Mouse (Mus musculus) forebrain, embryonic 16.5 days (tissue): ENCODE data around the gene Plcxd2. TPM values are rescaled to one million over a fixed set of nuclear protein-coding genes. Genes with fewer than 3 reads are reported as not detected.

ENCODE experiments used
- ATAC-seq: fragments of 200-750 bp; cut with Nextera tagmentation; 2 replicates; pipeline ENCODE4 v1.8.0; 2017; ENCODE audit warnings: mild to moderate bottlenecking, moderate library complexity
- H3K27ac ChIP-seq: fragments of 300-500 bp; sonication (generic); 2 replicates; pipeline ENCODE4 v1.5.1; 2014; ENCODE audit warnings: low read length, control low read depth
- H3K27me3 ChIP-seq: fragments of 300-500 bp; sonication (generic); replicated peaks from 2 replicates; pipeline ENCODE4 v1.6.1; 2014; ENCODE audit warnings: low read length; ENCODE audit not compliant: control insufficient read depth, insufficient read depth
- H3K36me3 ChIP-seq: fragments of 300-500 bp; sonication (generic); 2 replicates; pipeline ENCODE4 v1.6.1; 2014; ENCODE audit not compliant: control insufficient read depth, insufficient read depth
- H3K4me1 ChIP-seq: fragments of 300-500 bp; sonication (generic); replicated peaks from 2 replicates; pipeline ENCODE4 v1.6.1; 2014; ENCODE audit warnings: low read length; ENCODE audit not compliant: control insufficient read depth, insufficient read depth
- H3K4me2 ChIP-seq: fragments of 300-500 bp; sonication (generic); 2 replicates; pipeline ENCODE4 v1.6.1; 2014; ENCODE audit warnings: mild to moderate bottlenecking, low read length, control low read depth
- H3K4me3 ChIP-seq: fragments of 300-500 bp; sonication (generic); replicated peaks from 2 replicates; pipeline ENCODE4 v1.5.1; 2014; ENCODE audit warnings: mild to moderate bottlenecking, low read length, control low read depth
- H3K9ac ChIP-seq: fragments of 300-500 bp; sonication (generic); replicated peaks from 2 replicates; pipeline ENCODE4 v1.6.1; 2014; ENCODE audit warnings: low read depth, low read length, control low read depth
- H3K9me3 ChIP-seq: fragments of 300-500 bp; sonication (generic); 2 replicates; pipeline ENCODE4 v1.6.1; 2016; ENCODE audit warnings: low read length; ENCODE audit not compliant: control insufficient read depth
- WGBS: fragments of 180-500 bp; shearing (Covaris S2); extraction: QIAGEN DNeasy Blood & Tissue Kit; methylation state at CpG from one replicate; pipeline ENCODE4 v1.1.7; 2014; 5-methylcytosine and 5-hydroxymethylcytosine counted together
- polyA plus RNA-seq: library from polyadenylated mRNA; unstranded; fragments of >200 nt; fragmentation: Nextera tagmentation; extraction: Ambion mirVana; gene quantifications from 2 replicates; pipeline ENCODE4 v1.2.1, GENCODE M21; 2015

Plcxd2 gene
- polyA plus RNA-seq, 1 experiment from 2014 or later = 17.7 TPM

- Histone ChIP-seq H3K4me1 (peaks cover 12% of the 10 kb centered on the region), H3K4me3 (no peak overlapping the region), H3K4me2 (0 out of 2 replicates have a peak overlapping the region, but pooled peaks have one; percentile 8), H3K36me3 (no peaks in the 10 kb centered on the region), H3K27me3 (no peaks in the 10 kb centered on the region), H3K27ac (peak overlapping the region; percentile 53), H3K9me3 (no peaks in the 10 kb centered on the region), H3K9ac (no peak overlapping the region)
- WGBS = 24% methylated on average over 10 of the region's 10 CpGs
- ATAC-seq = peak; percentile 91
Observed at GRCm38 (mm10) chr16:45999374-46000191, 10.4 kb downstream of the Plcxd2 start.

- no peaks in the 10 kb centered on the region for H3K9me3 ChIP-seq
- no peak overlapping the region for H3K4me2 ChIP-seq
- H3K36me3 ChIP-seq = no peaks in the 10 kb centered on the region
- no peak overlapping the region for H3K9ac ChIP-seq
- no peak overlapping the region for H3K4me3 ChIP-seq
- 83% methylated on average over 7 of the region's 7 CpGs for WGBS
- ATAC-seq = no peak
- H3K4me1 ChIP-seq = peaks cover 12% of the 10 kb centered on the region
- no peak overlapping the region for H3K27ac ChIP-seq
- H3K27me3 ChIP-seq = no peaks in the 10 kb centered on the region
Observed at GRCm38 (mm10) chr16:45998231-45998630, 11.8 kb downstream of the Plcxd2 start.

DNA sequence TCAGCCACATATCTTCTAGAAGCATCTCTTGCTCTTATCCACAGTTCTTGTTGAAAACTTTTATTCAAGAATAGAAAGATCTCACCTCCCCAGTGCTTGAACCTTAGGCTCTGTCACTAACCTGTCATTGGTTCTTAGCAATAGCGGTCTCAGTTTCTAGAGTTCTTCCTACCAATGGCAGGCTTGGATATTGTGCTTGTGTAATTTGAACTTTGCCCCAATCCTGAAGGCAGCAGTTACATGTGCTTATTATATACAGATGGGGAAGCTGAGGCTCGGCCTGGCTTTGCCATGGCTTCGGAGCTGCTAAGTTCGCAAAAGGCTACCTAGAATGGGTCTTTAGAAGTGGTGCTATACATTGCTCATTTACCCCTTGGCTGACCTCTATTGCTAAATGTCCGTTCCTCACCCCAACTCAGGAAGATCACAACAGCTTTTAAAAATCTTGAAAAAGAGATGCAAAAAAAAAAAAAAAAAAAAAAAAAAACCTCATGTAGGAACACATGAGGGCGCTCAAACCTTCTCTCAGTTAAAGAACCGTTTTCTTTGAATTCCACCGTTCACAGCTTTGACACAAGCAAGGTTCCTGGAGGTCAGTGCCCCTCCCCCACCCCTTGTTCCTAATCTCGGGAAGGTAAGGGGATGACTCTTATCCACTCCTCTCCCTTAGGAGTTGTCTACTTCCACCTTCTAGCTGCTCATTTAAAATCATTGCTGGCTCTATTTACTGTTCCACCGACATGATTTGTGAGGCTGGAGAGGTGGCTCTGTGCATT is 18.9 kb downstream of the Plcxd2 start:
- H3K27me3 ChIP-seq = no peaks in the 10 kb centered on the region
- no peak overlapping the region for H3K9ac ChIP-seq
- H3K36me3 ChIP-seq = no peaks in the 10 kb centered on the region
- H3K4me2 ChIP-seq = no peak overlapping the region
- no peak for ATAC-seq
- no peak overlapping the region for H3K4me3 ChIP-seq
- H3K27ac ChIP-seq = no peak overlapping the region
- no peaks in the 10 kb centered on the region for H3K9me3 ChIP-seq
- WGBS = 51% methylated on average over 10 of the region's 10 CpGs
- no peaks in the 10 kb centered on the region for H3K4me1 ChIP-seq

DNA sequence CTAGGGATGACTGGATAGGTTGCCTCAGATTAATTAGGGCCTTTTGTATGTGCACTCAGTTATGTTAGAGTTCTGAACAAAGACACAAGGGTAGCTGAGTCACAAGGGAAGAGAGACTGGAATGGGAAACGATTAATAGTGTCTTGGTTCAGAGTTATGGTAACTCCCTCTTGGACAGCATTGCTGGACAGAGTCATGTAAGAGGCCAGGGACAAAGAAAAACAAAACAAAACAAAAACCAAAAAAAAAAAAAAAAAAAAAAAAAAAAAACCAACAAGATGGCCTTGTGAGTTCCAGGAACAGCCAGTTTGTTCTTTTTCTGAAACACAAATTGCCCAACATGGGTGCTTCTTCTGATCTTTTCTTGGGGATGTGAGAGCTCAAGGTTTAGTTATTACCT is 23.8 kb downstream of the Plcxd2 start:
- ATAC-seq = no peak
- Histone ChIP-seq H3K9ac (no peak overlapping the region), H3K4me2 (no peak overlapping the region), H3K36me3 (no peaks in the 10 kb centered on the region), H3K4me3 (no peak overlapping the region), H3K4me1 (peaks cover 5% of the 10 kb centered on the region; the same call in 1 of the 2 replicates), H3K27ac (no peak overlapping the region), H3K9me3 (no peaks in the 10 kb centered on the region), H3K27me3 (no peaks in the 10 kb centered on the region)
- WGBS = 8% methylated on average over 1 of the region's 1 CpGs

DNA sequence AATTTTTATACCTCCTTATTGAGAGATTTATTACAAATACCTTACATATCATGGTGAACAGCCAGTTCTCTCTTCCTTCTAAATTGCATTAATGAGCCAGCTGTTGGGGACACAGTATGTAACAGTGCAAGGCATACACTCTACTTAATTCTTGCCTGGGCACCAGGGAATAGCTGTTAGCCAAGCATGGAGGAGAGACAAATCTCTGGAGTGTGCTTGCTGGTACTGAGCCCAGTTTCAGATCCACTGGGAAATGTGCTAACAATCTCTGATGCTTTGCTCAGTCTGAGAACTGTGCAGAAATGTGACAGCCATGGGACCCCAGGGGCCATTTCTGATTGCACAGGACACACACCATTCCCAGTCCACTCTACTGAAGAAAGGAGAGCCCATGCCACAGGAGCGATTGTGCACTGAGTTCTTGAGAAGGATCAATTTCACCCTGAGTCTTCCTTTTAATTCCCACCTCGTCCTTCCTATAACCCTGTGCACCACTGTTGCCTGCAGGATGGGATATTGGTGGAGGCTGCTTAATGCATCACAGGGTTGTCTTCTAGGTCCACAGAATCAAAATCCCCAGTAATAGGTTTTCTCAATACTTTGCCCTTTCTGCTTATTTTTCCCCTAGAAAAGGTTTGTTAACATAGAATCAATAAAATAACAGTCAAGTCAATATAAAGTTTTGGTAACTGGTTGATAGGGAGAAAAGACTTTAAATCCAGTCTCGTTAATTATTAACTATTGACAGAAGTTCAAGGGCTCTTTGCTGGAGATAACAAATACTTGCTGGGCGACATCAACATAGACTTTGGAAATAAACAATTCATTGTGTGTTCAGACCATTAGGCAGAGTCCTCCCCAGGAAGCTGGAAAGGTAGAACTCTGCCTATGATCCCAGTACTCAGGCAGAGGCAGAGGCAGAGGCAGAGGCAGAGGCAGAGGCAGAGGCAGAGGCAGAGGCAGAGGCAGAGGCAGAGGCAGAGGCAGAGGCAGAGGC is 25.1 kb downstream of the Plcxd2 start:
- no peaks in the 10 kb centered on the region for H3K36me3 ChIP-seq
- no peak overlapping the region for H3K4me3 ChIP-seq
- no peaks in the 10 kb centered on the region for H3K27me3 ChIP-seq
- no peak overlapping the region for H3K4me2 ChIP-seq
- peaks cover 5% of the 10 kb centered on the region; the same call in 1 of the 2 replicates for H3K4me1 ChIP-seq
- no peak overlapping the region for H3K9ac ChIP-seq
- no peak overlapping the region for H3K27ac ChIP-seq
- ATAC-seq = peak; percentile 70
- 69% methylated on average over 4 of the region's 4 CpGs for WGBS
- no peaks in the 10 kb centered on the region for H3K9me3 ChIP-seq

- no peaks in the 10 kb centered on the region; the same call in 1 of the 2 replicates for H3K4me1 ChIP-seq
- no peak for ATAC-seq
- H3K4me2 ChIP-seq = no peak overlapping the region
- WGBS = 82% methylated on average over 1 of the region's 1 CpGs
- H3K36me3 ChIP-seq = 0 out of 2 replicates have a peak, but pooled peaks cover 2% of the 10 kb centered on the region
- no peak overlapping the region for H3K4me3 ChIP-seq
- no peaks in the 10 kb centered on the region for H3K27me3 ChIP-seq
- no peak overlapping the region for H3K27ac ChIP-seq
- no peak overlapping the region for H3K9ac ChIP-seq
- H3K9me3 ChIP-seq = no peaks in the 10 kb centered on the region
Observed at GRCm38 (mm10) chr16:45976251-45976650, 33.8 kb downstream of the Plcxd2 start.

GRCm38 (mm10) chr16:45973959-45974686 is 35.9 kb downstream of the Plcxd2 start:
- H3K36me3 ChIP-seq = peaks cover 2% of the 10 kb centered on the region; the same call in 1 of the 2 replicates
- no peaks in the 10 kb centered on the region for H3K27me3 ChIP-seq
- no peak overlapping the region for H3K4me2 ChIP-seq
- no peaks in the 10 kb centered on the region; the same call in 1 of the 2 replicates for H3K4me1 ChIP-seq
- no peak overlapping the region for H3K4me3 ChIP-seq
- no peak overlapping the region for H3K9ac ChIP-seq
- WGBS = 45% methylated on average over 9 of the region's 9 CpGs
- no peak overlapping the region for H3K27ac ChIP-seq
- peak; percentile 45 for ATAC-seq
- no peaks in the 10 kb centered on the region for H3K9me3 ChIP-seq

DNA sequence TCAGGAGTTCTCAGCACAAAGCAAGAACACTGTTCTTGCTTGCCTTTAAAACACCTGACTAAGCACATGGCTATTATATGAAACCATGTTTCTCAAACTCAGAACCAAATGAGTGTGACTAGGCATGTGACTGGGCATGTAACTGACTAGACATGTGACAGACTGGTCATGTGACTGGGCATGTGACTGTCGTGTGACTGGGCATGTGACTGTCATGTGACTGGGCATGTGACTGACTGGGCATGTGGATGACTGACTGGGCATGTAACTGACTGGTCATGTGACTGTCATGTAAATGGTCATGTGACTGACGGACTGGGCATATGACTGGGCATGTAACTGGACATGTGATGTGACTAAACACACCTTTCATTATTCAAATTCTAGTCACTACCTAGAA is 39.8 kb downstream of the Plcxd2 start:
- 94% methylated on average over 2 of the region's 2 CpGs for WGBS
- Histone ChIP-seq H3K27me3 (no peaks in the 10 kb centered on the region), H3K27ac (no peak overlapping the region), H3K9ac (no peak overlapping the region), H3K36me3 (peaks cover 2% of the 10 kb centered on the region; the same call in 1 of the 2 replicates), H3K9me3 (no peaks in the 10 kb centered on the region), H3K4me3 (no peak overlapping the region), H3K4me1 (peaks cover 3% of the 10 kb centered on the region; the same call in 1 of the 2 replicates), H3K4me2 (no peak overlapping the region)
- ATAC-seq = no peak
